Mouse (Mus musculus) ES-CJ7 (cell line): ENCODE results near the gene Tepsin.

Experiments used
- DNase-seq: peaks from one replicate; pipeline ENCODE4 v3.0.0; 2011; ENCODE audit warnings: low read depth, low spot score

Tepsin gene

DNA sequence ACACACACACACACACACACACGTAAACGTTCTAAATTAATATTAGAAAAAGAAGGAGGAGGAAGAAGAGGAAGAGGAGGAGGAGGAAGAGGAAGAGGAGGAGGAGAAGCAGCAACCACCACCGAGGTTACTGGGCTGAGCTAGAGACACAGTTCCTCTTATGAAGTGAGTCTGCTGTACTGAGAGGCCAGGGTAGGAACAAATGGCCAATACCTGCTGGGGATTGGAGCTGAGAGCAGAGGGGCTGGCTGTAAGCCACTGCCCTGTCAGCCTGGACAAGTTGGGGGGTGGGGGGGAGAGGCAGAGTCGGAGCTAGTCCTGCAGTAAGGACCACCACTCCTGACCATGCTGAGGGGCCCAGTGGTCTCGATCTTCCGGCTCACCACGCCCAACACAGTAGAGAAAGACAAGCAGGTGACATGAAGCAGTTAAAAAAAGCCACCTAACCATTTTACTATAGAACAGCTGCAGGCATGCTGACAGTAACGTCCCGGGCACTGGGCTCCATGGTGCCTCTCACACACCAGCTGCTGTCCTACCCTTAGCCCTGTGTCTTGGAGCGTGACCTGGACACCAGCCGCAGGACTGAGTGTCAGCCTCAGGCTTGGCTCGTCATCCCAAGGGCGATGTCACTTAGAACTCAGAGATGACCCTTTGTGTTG, 34.4 kb downstream of the Tepsin start:
- no peak for DNase-seq

- DNase-seq: no peak
Measured at GRCm38 (mm10) chr11:120063326-120063725, 35.2 kb downstream of the Tepsin start.

- no peak for DNase-seq
Measured at GRCm38 (mm10) chr11:120060634-120061033, 37.9 kb downstream of the Tepsin start.

GRCm38 (mm10) chr11:120055953-120056732, 42.4 kb downstream of the Tepsin start:
- DNase-seq: no peak

DNA sequence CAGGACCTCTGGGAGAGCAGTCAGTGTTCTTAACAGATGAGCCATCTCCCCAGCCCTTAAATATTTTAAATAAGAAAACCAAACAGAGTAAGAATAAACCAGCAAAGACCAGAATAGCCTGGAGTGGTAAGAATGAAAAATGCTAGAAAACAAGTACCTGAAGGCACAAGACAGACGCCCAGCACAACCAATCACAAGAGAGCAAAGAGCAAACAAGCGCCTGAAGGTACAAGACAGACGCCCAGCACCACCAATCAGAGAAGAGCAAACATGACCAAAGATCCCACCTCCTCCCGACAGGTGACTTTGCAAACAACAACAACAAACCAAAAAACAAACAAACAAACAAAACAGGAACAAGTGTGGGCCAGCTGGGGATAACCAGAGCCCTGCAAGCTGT, 44.7 kb downstream of the Tepsin start:
- DNase-seq: peak; percentile 76

DNA sequence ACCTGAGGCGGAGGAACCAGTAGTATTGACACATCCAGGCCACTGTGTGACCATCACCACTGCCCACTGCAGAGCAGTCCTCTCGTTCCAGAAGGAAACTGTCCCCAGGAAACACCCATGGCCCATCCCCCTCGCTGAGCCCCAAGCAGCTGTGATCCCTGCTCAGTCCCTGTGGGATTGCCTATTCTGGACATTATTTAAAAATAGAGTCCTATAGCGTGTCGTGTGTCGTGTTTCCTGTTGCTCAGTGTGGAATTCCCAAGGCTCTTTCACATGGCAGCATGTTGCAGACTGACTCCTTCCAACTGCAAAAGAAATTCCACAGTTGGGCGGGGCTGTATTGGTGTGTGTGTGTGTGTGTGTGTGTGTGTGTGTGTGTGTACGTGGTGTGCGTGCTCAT, 46.3 kb downstream of the Tepsin start:
- DNase-seq: no peak

GRCm38 (mm10) chr11:120051124-120051811, 47.3 kb downstream of the Tepsin start:
- no peak for DNase-seq

- DNase-seq: no peak
Measured at GRCm38 (mm10) chr11:120049067-120049466, 49.5 kb downstream of the Tepsin start.

DNA sequence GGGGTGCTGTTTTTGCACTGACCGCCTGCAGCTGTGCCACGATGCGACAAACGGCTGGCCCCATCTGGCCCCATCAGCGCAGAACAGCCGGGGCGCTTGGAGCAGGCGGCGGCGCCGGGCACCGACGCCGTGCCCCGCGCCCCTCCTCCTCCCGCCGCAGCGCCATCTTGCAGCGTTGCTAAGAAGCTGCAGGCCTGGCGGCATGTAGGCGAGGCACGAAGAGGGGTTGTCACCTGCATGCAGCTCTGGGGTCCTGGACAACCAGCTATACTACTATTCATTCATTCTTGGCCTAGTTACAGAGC, 50.3 kb downstream of the Tepsin start:
- no peak for DNase-seq

GRCm38 (mm10) chr11:120047531-120048251, 50.8 kb downstream of the Tepsin start:
- DNase-seq: no peak

DNA sequence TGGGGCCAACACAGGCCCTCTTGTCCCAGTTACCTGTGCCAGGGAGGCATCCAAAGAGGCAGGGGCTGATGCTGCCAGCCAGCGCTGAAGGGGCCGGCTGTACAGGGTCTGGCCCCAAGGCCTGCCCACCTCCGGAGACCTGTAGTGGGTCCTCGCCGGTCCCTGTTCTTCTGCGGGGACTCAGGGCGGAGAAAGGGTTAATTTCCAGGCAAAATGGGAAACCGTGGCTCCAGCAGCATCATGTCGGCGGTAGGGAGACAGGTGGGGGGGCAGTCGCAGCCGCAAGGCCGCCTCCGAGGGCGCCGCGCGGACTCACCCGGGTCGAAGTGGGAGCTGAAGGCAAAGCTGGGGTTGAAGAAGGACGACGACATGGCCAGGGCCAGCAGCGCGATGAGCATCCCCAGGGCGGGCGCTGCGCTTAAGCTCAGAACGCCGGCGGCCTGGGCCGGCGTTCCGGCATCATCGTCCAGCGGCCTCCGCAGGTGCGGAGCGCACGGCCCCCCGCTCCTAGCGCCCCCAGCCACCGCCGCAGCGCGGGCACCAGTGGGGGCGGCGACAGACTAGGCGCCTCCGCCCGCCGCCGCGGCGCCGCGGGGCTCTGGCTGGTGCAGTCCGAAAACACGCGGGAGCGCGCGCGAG, 51.9 kb downstream of the Tepsin start, which contains the start of gene Aatk:
Gene Aatk, minus strand, starts transcription at position 615 of the 639 bp plus-strand sequence.
- DNase-seq: no peak

DNA sequence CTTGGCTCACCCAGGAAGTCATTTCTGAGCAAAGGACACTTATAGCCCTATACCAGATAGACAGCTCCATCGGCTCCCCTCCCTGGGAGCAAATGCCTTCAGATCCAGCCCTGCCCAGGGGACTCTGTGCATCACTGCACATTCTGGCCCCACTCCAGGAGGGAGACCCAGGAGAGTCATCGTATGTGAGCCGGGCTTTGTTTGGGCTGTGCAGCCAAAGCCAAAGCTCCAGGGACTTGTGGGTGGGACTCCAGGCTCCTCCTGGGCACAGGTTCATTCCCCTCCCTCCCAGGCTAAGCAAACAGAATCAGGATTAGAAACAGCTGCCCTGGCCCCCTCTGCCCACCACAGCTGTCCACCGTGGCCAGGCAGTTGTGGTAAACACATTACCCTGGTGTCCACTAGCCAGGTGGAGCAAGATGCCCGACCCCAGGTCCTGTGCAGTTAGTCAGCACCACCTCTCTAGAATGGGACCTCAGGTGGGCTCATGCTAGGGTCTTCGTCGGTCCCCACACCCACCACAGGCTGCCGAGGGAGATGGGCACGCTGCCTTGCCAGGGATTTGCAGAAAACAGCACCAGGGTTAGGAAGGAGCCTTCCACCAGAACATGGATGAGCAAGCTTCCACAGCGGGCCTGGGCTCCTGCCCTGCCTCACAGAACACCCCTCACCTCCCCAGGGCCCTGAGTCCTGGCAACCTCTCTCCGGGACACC, 52.5 kb downstream of the Tepsin start:
- no peak for DNase-seq

DNA sequence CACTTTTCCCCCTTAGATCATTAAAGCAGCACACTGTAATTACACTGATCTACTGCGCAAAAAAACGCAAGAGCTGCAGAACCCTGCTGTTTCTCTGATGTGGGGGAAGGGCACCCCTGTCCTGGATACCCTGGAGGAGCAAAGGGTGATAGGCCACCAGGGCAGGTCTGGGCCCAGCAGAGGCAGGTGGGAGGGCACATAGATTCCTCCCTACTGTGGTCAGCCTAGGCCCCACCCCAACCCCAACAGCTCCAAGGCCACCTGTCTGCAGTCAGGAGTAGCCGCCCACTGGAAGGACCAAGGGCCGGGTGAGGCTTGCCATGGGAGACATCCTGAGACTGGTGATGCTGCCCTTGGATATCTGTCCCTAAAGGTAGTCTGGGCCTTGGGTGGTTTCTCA, 53.2 kb downstream of the Tepsin start:
- DNase-seq: no peak

DNA sequence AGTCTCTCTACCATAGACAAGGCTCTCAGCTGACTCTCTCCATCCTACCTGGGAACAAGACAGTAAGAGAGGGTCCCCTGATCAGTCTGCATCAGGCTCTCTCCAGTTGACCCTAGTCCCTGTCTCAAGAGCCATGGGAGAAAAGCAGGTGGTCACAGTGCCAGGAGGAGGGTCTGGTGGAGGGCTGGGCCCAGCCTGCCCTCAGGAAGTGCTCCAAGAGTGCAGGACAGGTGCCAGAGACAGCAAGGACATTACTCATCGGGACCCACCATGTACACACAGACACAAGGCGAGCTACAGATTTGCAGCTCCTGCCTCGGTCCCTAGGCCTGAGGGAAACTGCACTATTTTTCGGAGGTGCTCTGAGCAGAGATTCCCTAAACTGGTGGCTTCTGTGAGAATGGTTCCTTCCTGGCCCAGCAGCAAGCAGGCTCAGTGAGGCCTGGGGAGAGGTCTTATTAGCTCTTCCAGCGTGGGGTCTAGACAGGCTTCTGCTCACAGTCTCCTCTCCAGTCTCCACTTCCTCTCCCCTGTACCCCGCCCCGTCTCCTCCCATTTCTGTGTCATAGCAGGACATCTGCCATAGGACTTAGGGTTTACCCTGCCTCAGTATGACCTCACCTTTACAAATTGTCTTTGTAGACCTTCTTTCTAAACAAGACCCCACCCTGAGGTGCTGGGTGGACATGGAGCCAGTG, 56.2 kb downstream of the Tepsin start:
- DNase-seq: no peak

GRCm38 (mm10) chr11:120041191-120042123, 57.1 kb downstream of the Tepsin start:
- DNase-seq: no peak
